Mouse (Mus musculus) erythroblast, embryonic 14.5 days (primary cell): ENCODE measurements at regions not wholly inside any gene's neighbourhood (a gene's known extent, or its start where the extent isn't known, plus 50 kb on each side); places are given as distances from the start of the nearest gene placed in this dataset.

Experiments
- H3K27me3 ChIP-seq: 2 replicates; pipeline ENCODE4 v1.6.1; 2012; ENCODE audit warnings: inconsistent platforms; ENCODE audit not compliant: control insufficient read depth
- H3K36me3 ChIP-seq: 2 replicates; pipeline ENCODE4 v1.6.1; 2012; ENCODE audit warnings: mild to moderate bottlenecking, inconsistent platforms; ENCODE audit not compliant: control insufficient read depth
- H3K4me1 ChIP-seq: 2 replicates; pipeline ENCODE4 v1.6.1; 2012; ENCODE audit warnings: inconsistent platforms; ENCODE audit not compliant: control insufficient read depth
- H3K4me3 ChIP-seq: replicated peaks from 2 replicates; pipeline ENCODE3; 2012; ENCODE audit warnings: moderate library complexity, mild to moderate bottlenecking, inconsistent platforms
- H3K9me3 ChIP-seq: 2 replicates; pipeline ENCODE4 v1.6.1; 2012; ENCODE audit warnings: low read length, inconsistent platforms, mixed read lengths; ENCODE audit not compliant: control insufficient read depth
- GATA1 ChIP-seq: IDR thresholded peaks from 2 replicates; pipeline ENCODE4 v1.6.1; 2012; ENCODE audit warnings: low read length, inconsistent platforms, mixed read lengths
- TAL1 ChIP-seq: IDR thresholded peaks from 3 replicates; pipeline ENCODE4 v1.6.1; 2012; ENCODE audit warnings: low read length, inconsistent platforms, mixed read lengths

DNA sequence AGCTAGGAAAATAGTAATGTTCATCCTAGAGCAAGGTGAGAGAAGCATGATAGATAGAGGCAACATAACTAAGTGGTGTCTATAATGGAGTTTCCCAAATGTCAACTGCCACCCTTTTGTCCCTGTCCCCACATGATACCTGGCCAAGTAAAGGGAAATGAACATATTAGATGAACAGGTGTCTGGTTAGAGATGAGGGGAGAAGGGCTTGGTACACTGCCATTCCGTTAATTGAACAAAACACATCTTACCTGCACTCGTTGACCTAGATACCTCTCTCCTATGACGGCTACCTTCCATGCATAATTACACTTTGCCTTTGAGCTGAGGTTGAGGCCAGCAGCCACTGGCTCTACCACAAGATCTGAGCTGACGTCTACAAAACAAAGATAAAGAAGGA lies 677.4 kb downstream of the Epm2a start:
- peaks cover 35% of the 10 kb centered on the region for H3K9me3 ChIP-seq
- H3K4me3 ChIP-seq = no peak overlapping the region
- no peak for TF ChIP-seq TAL1
- H3K27me3 ChIP-seq = no peaks in the 10 kb centered on the region
- no peaks in the 10 kb centered on the region for H3K36me3 ChIP-seq
- no peaks in the 10 kb centered on the region for H3K4me1 ChIP-seq

GRCm38 (mm10) chr10:12035159-12035558 lies 692.0 kb downstream of the Epm2a start:
- Histone ChIP-seq H3K9me3 (peaks cover 2% of the 10 kb centered on the region; the same call in 1 of the 2 replicates), H3K4me3 (no peak overlapping the region), H3K36me3 (no peaks in the 10 kb centered on the region), H3K4me1 (no peaks in the 10 kb centered on the region), H3K27me3 (no peaks in the 10 kb centered on the region)
- TF ChIP-seq GATA1 (no peak), TAL1 (no peak)

DNA sequence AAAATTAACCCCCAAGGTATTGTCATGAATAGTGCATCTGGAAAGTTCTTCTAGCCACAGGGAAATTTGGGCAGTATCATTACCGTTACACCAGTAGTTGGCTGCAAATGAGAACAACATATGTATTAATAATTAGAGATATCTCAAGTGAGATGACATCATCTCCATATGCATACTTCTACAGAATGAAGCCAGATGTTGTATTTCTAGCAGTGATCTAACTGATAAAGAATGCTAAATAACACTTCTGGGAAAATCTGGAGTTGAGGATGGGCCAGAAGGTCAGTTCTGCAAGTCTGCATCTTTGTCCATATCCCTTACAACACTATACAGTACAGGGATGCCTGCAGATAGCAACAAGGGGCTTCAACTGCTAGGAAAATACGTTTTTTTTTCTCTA lies 702.7 kb downstream of the Epm2a start:
- no peaks in the 10 kb centered on the region for H3K9me3 ChIP-seq
- no peak overlapping the region for H3K4me3 ChIP-seq
- H3K36me3 ChIP-seq = no peaks in the 10 kb centered on the region
- H3K4me1 ChIP-seq = no peaks in the 10 kb centered on the region
- TF ChIP-seq TAL1 = no peak
- TF ChIP-seq GATA1 = no peak
- H3K27me3 ChIP-seq = no peaks in the 10 kb centered on the region

GRCm38 (mm10) chr10:12059728-12060127 lies 716.5 kb downstream of the Epm2a start:
- no peaks in the 10 kb centered on the region for H3K4me1 ChIP-seq
- no peak overlapping the region for H3K4me3 ChIP-seq
- H3K36me3 ChIP-seq = no peaks in the 10 kb centered on the region
- no peaks in the 10 kb centered on the region for H3K27me3 ChIP-seq
- no peaks in the 10 kb centered on the region; the same call in 1 of the 2 replicates for H3K9me3 ChIP-seq
- TF ChIP-seq GATA1 (no peak), TAL1 (no peak)

GRCm38 (mm10) chr10:12061069-12061861 lies 718.1 kb downstream of the Epm2a start:
- no peaks in the 10 kb centered on the region for H3K4me1 ChIP-seq
- H3K4me3 ChIP-seq = no peak overlapping the region
- no peaks in the 10 kb centered on the region for H3K27me3 ChIP-seq
- no peaks in the 10 kb centered on the region for H3K36me3 ChIP-seq
- H3K9me3 ChIP-seq = no peaks in the 10 kb centered on the region; the same call in 1 of the 2 replicates
- no peak for TF ChIP-seq GATA1
- TF ChIP-seq TAL1 = no peak

GRCm38 (mm10) chr10:12062302-12062701 lies 719.1 kb downstream of the Epm2a start:
- no peak overlapping the region for H3K4me3 ChIP-seq
- H3K4me1 ChIP-seq = no peaks in the 10 kb centered on the region
- H3K36me3 ChIP-seq = no peaks in the 10 kb centered on the region
- H3K9me3 ChIP-seq = no peaks in the 10 kb centered on the region; the same call in 1 of the 2 replicates
- H3K27me3 ChIP-seq = no peaks in the 10 kb centered on the region
- TF ChIP-seq GATA1 (no peak), TAL1 (no peak)

DNA sequence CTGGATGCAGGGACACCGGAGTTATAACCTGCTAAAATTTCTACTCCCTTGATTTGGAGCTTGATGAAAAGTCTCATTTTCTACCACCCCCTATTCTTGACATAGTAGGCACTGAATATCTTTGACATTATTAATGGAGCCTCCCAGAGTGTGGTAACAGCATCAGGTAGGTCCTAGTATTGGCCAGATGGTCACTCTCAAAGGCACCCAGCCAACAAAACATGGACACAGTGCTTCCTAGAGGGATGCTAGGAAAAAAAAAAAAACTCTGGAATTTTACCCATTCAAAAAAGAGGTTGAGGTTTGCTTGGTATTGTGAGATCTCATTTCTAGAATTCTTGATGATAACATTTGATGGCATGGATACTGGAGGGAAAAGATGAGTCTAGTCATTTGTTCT lies 740.8 kb downstream of the Epm2a start:
- peaks cover 8% of the 10 kb centered on the region; the same call in 1 of the 2 replicates for H3K9me3 ChIP-seq

DNA sequence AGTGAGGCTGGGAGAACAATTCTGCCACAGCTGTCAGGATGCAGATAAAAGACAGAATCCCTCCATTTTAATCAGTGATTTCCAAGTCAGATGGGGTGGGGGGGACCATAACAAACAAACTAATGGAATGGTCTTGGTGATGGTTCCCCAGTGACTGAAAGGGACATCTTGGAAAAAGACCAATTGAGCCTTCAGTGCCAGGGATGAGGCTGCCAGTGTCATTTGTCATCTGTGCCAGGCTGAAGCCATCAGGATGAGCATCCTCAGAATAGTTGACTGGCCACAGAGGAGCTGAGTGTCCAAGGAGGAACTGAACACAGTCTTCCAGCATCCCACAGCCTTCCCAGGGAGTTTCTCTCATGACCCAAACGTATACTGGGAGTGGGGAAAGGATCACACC lies 749.3 kb downstream of the Epm2a start:
- TF ChIP-seq TAL1 (no peak), GATA1 (no peak)
- no peak overlapping the region for H3K4me3 ChIP-seq
- no peaks in the 10 kb centered on the region for H3K4me1 ChIP-seq
- peaks cover 2% of the 10 kb centered on the region; the same call in 1 of the 2 replicates for H3K9me3 ChIP-seq
- no peaks in the 10 kb centered on the region for H3K36me3 ChIP-seq
- H3K27me3 ChIP-seq = no peaks in the 10 kb centered on the region

More for the DNA sequence above, 740.8 kb downstream of the Epm2a start:
- H3K27me3 ChIP-seq = no peaks in the 10 kb centered on the region
- no peaks in the 10 kb centered on the region for H3K4me1 ChIP-seq
- no peaks in the 10 kb centered on the region for H3K36me3 ChIP-seq
- H3K4me3 ChIP-seq = no peak overlapping the region
- no peak for TF ChIP-seq TAL1
- no peak for TF ChIP-seq GATA1

GRCm38 (mm10) chr10:12096678-12097077 lies 753.5 kb downstream of the Epm2a start:
- TF ChIP-seq TAL1 = no peak
- TF ChIP-seq GATA1 = no peak
- no peaks in the 10 kb centered on the region for H3K36me3 ChIP-seq
- H3K9me3 ChIP-seq = no peaks in the 10 kb centered on the region
- no peaks in the 10 kb centered on the region for H3K27me3 ChIP-seq
- no peak overlapping the region for H3K4me3 ChIP-seq
- H3K4me1 ChIP-seq = no peaks in the 10 kb centered on the region

DNA sequence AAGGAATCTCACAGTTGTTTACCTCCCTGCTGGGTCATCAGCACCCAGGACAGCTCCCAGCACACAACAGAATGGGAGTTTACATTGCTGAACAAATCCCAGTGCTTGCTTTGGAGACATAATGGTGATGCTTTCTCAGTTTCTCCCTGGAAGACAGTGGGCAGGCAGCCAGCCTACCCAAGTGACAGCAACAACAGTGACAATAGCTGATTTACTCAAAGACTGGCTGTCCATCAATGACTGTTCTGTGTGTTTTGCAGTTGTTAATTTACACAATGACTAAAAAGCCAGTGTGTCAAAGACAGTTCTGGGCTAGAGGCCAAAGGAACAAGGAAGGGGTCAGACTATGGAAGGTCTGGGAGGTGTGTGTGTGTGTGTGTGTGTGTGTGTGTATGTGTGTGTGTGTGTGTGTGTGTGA lies 762.2 kb downstream of the Utrn start:
- Histone ChIP-seq H3K4me3 (no peak overlapping the region), H3K9me3 (peaks cover 3% of the 10 kb centered on the region), H3K4me1 (no peaks in the 10 kb centered on the region), H3K27me3 (no peaks in the 10 kb centered on the region), H3K36me3 (no peaks in the 10 kb centered on the region)
- no peak for TF ChIP-seq TAL1
- no peak for TF ChIP-seq GATA1
